Mouse (Mus musculus) CH12.LX (cell line): ENCODE measurements at regions not wholly inside any gene's neighbourhood (a gene's known extent, or its start where the extent isn't known, plus 50 kb on each side); places are given as distances from the start of the nearest gene placed in this dataset.

ENCODE experiments used
- CTCF ChIP-seq, 2 experiments: IDR thresholded peaks in 1 of 2; conservative IDR thresholded peaks in 1 of 2; 2 replicates each; pipeline ENCODE4 v1.5.1; 2011 to 2012; ENCODE audit warnings: low read depth in 2 of 2, low read length in 2 of 2, improper control_type of control experiment in 1 of 2, inconsistent platforms in 1 of 2, mild to moderate bottlenecking in 1 of 2, moderate library complexity in 1 of 2
- HCFC1 ChIP-seq: IDR thresholded peaks from 2 replicates; pipeline ENCODE4 v1.6.1; 2012; ENCODE audit warnings: low read depth, mild to moderate bottlenecking, inconsistent platforms, low read length, improper control_type of control experiment

- TF ChIP-seq HCFC1 (no peak), CTCF (conservative IDR thresholded peaks at IDR 0.05 in 1 of 2, IDR thresholded peaks at IDR 0.05 in 1 of 2; ENCODE audit: low read depth in 2 of 2, low read length in 2 of 2) (peak; percentile 49 to 71; a peak in 3 of 4 replicates)
These were observed 1103.2 kb upstream of the 2610301B20Rik start for GRCm38 (mm10) chr4:9771103-9771474.
